Mouse (Mus musculus) forebrain, embryonic 15.5 days (tissue): Measurements from ENCODE around the gene Spout1. TPM values are rescaled to one million over a fixed set of nuclear protein-coding genes. Genes with fewer than 3 reads are reported as not detected.
"Not testable (repeated sequence)": the region's sequence is repeated elsewhere in the genome, so short reads cannot be mapped to it uniquely, and the experiment has no call there.

ENCODE experiments used
- ATAC-seq: fragments of 200-750 bp; cut with Nextera tagmentation; replicated peaks from 2 replicates; pipeline ENCODE4 v1.8.0; 2017; ENCODE audit warnings: mild to moderate bottlenecking, moderate TSS enrichment, moderate library complexity
- H3K27ac ChIP-seq: fragments of 300-500 bp; sonication (generic); replicated peaks from 2 replicates; pipeline ENCODE4 v1.5.1; 2015; ENCODE audit warnings: mild to moderate bottlenecking, inconsistent platforms
- H3K27me3 ChIP-seq: fragments of 300-500 bp; sonication (generic); 2 replicates; pipeline ENCODE4 v1.6.1; 2015; ENCODE audit warnings: inconsistent platforms
- H3K36me3 ChIP-seq: fragments of 300-500 bp; sonication (generic); 2 replicates; pipeline ENCODE4 v1.6.1; 2015; ENCODE audit warnings: mild to moderate bottlenecking, inconsistent platforms
- H3K4me1 ChIP-seq: fragments of 300-500 bp; sonication (generic); 2 replicates; pipeline ENCODE4 v1.6.1; 2015; ENCODE audit warnings: inconsistent platforms
- H3K4me2 ChIP-seq: fragments of 300-500 bp; sonication (generic); replicated peaks from 2 replicates; pipeline ENCODE4 v1.6.1; 2015; ENCODE audit warnings: mild to moderate bottlenecking, inconsistent platforms
- H3K4me3 ChIP-seq: fragments of 300-500 bp; sonication (generic); 2 replicates; pipeline ENCODE4 v1.5.1; 2015; ENCODE audit warnings: mild to moderate bottlenecking, inconsistent platforms
- H3K9ac ChIP-seq: fragments of 300-500 bp; sonication (generic); replicated peaks from 2 replicates; pipeline ENCODE4 v1.6.1; 2015; ENCODE audit warnings: mild to moderate bottlenecking, inconsistent platforms
- H3K9me3 ChIP-seq: fragments of 300-500 bp; sonication (generic); 2 replicates; pipeline ENCODE4 v1.6.1; 2016; ENCODE audit warnings: inconsistent platforms
- WGBS: fragments of 180-500 bp; shearing (Covaris S2); methylation state at CpG from one replicate; pipeline ENCODE4 v1.1.7; 2015; ENCODE audit warnings: mixed read lengths; 5-methylcytosine and 5-hydroxymethylcytosine counted together
- polyA plus RNA-seq: library from polyadenylated mRNA; unstranded; fragments of >200 nt; fragmentation: Nextera tagmentation; extraction: Ambion mirVana; gene quantifications from 2 replicates; pipeline ENCODE4 v1.2.1, GENCODE M21; 2015

Gene Spout1
- polyA plus RNA-seq, 1 experiment from 2014 or later = 62.4 TPM

- Histone ChIP-seq H3K4me3 (no peak overlapping the region), H3K36me3 (no peaks in the 10 kb centered on the region), H3K27ac (no peak overlapping the region), H3K27me3 (no peaks in the 10 kb centered on the region), H3K4me1 (peaks cover 14% of the 10 kb centered on the region), H3K9me3 (no peaks in the 10 kb centered on the region), H3K4me2 (no peak overlapping the region), H3K9ac (no peak overlapping the region)
- ATAC-seq = no peak
- 84% methylated on average over 7 of the region's 7 CpGs for WGBS
Observed at GRCm38 (mm10) chr2:30203439-30203838, 25.2 kb upstream of the Spout1 start.

- 86% methylated on average over 5 of the region's 5 CpGs for WGBS
- ATAC-seq = no peak
- no peaks in the 10 kb centered on the region for H3K36me3 ChIP-seq
- H3K27ac ChIP-seq = no peak overlapping the region
- no peaks in the 10 kb centered on the region for H3K27me3 ChIP-seq
- H3K4me3 ChIP-seq = no peak overlapping the region
- peaks cover 8% of the 10 kb centered on the region for H3K4me1 ChIP-seq
- H3K9ac ChIP-seq = no peak overlapping the region
- H3K4me2 ChIP-seq = no peak overlapping the region
- no peaks in the 10 kb centered on the region for H3K9me3 ChIP-seq
Observed at GRCm38 (mm10) chr2:30200388-30200925, 22.2 kb upstream of the Spout1 start.

- no peak for ATAC-seq
- no peak overlapping the region for H3K9ac ChIP-seq
- WGBS = 67% methylated on average over 1 of the region's 1 CpGs
- H3K4me2 ChIP-seq = no peak overlapping the region
- H3K9me3 ChIP-seq = no peaks in the 10 kb centered on the region
- no peaks in the 10 kb centered on the region for H3K27me3 ChIP-seq
- H3K4me3 ChIP-seq = no peak overlapping the region
- no peak overlapping the region for H3K27ac ChIP-seq
- no peaks in the 10 kb centered on the region for H3K36me3 ChIP-seq
- peaks cover 7% of the 10 kb centered on the region for H3K4me1 ChIP-seq
Observed at GRCm38 (mm10) chr2:30199984-30200383, 21.7 kb upstream of the Spout1 start.

GRCm38 (mm10) chr2:30198021-30198420 lies 19.8 kb upstream of the Spout1 start:
- Histone ChIP-seq H3K27ac (no peak overlapping the region), H3K9ac (no peak overlapping the region), H3K27me3 (no peaks in the 10 kb centered on the region), H3K9me3 (no peaks in the 10 kb centered on the region), H3K36me3 (no peaks in the 10 kb centered on the region), H3K4me1 (no peaks in the 10 kb centered on the region), H3K4me3 (no peak overlapping the region), H3K4me2 (no peak overlapping the region)
- 72% methylated on average over 4 of the region's 4 CpGs for WGBS
- ATAC-seq = no peak

GRCm38 (mm10) chr2:30194656-30195055 lies 16.4 kb upstream of the Spout1 start:
- Histone ChIP-seq H3K9ac (no peak overlapping the region), H3K27me3 (no peaks in the 10 kb centered on the region), H3K27ac (no peak overlapping the region), H3K4me3 (no peak overlapping the region), H3K9me3 (no peaks in the 10 kb centered on the region), H3K4me2 (no peak overlapping the region), H3K4me1 (no peaks in the 10 kb centered on the region), H3K36me3 (no peaks in the 10 kb centered on the region)
- 50% methylated on average over 3 of the region's 3 CpGs for WGBS
- no peak for ATAC-seq

- Histone ChIP-seq H3K27ac (no peak overlapping the region), H3K9ac (no peak overlapping the region), H3K4me3 (no peak overlapping the region), H3K9me3 (no peaks in the 10 kb centered on the region), H3K27me3 (no peaks in the 10 kb centered on the region), H3K36me3 (no peaks in the 10 kb centered on the region), H3K4me1 (no peaks in the 10 kb centered on the region), H3K4me2 (no peak overlapping the region)
- ATAC-seq = no peak
- 86% methylated on average over 12 of the region's 12 CpGs for WGBS
Observed at GRCm38 (mm10) chr2:30191790-30192580, 13.7 kb upstream of the Spout1 start.

- Histone ChIP-seq H3K4me2 (no peak overlapping the region), H3K4me1 (no peaks in the 10 kb centered on the region), H3K36me3 (no peaks in the 10 kb centered on the region), H3K27me3 (no peaks in the 10 kb centered on the region), H3K9ac (no peak overlapping the region), H3K9me3 (no peaks in the 10 kb centered on the region), H3K4me3 (no peak overlapping the region), H3K27ac (no peak overlapping the region)
- no peak for ATAC-seq
- 88% methylated on average over 3 of the region's 3 CpGs for WGBS
Observed at GRCm38 (mm10) chr2:30185681-30186080, 7.4 kb upstream of the Spout1 start.

- no peak for ATAC-seq
- WGBS = 94% methylated on average over 6 of the region's 6 CpGs
- Histone ChIP-seq H3K27ac (no peak overlapping the region), H3K27me3 (no peaks in the 10 kb centered on the region), H3K36me3 (no peaks in the 10 kb centered on the region), H3K4me1 (no peaks in the 10 kb centered on the region), H3K9me3 (no peaks in the 10 kb centered on the region), H3K4me2 (no peak overlapping the region), H3K9ac (no peak overlapping the region), H3K4me3 (no peak overlapping the region)
Observed at GRCm38 (mm10) chr2:30185276-30185675, 7.0 kb upstream of the Spout1 start.

- Histone ChIP-seq H3K9me3 (no peaks in the 10 kb centered on the region), H3K27ac (no peak overlapping the region), H3K27me3 (no peaks in the 10 kb centered on the region), H3K36me3 (no peaks in the 10 kb centered on the region), H3K9ac (no peak overlapping the region), H3K4me1 (no peaks in the 10 kb centered on the region), H3K4me2 (no peak overlapping the region), H3K4me3 (no peak overlapping the region)
- no peak for ATAC-seq
- WGBS = 83% methylated on average over 3 of the region's 3 CpGs
Observed at GRCm38 (mm10) chr2:30183721-30184120, 5.5 kb upstream of the Spout1 start.

- no peak overlapping the region for H3K27ac ChIP-seq
- no peaks in the 10 kb centered on the region for H3K27me3 ChIP-seq
- no peaks in the 10 kb centered on the region for H3K36me3 ChIP-seq
- no peak overlapping the region for H3K4me2 ChIP-seq
- no peaks in the 10 kb centered on the region for H3K9me3 ChIP-seq
- peaks cover 8% of the 10 kb centered on the region for H3K4me1 ChIP-seq
- no peak overlapping the region for H3K9ac ChIP-seq
- no peak overlapping the region for H3K4me3 ChIP-seq
- 94% methylated on average over 2 of the region's 2 CpGs for WGBS
- no peak for ATAC-seq
Observed at GRCm38 (mm10) chr2:30182424-30182823, 4.2 kb upstream of the Spout1 start.

GRCm38 (mm10) chr2:30178711-30179110 lies 452 bp upstream of the Spout1 start:
- not testable (repeated sequence) for H3K27me3 ChIP-seq, ATAC-seq, H3K27ac ChIP-seq, H3K9me3 ChIP-seq, H3K9ac ChIP-seq
- Histone ChIP-seq H3K4me2 (peak overlapping the region; percentile 87), H3K4me1 (peaks cover 15% of the 10 kb centered on the region), H3K4me3 (peak overlapping the region; percentile 76), H3K36me3 (peaks cover 28% of the 10 kb centered on the region)
- 43% methylated on average over 7 of the region's 7 CpGs for WGBS

GRCm38 (mm10) chr2:30176561-30176960 lies 1.7 kb downstream of the Spout1 start:
- H3K36me3 ChIP-seq = peaks cover 35% of the 10 kb centered on the region
- no peak for ATAC-seq
- no peak overlapping the region for H3K9ac ChIP-seq
- H3K9me3 ChIP-seq = no peaks in the 10 kb centered on the region
- H3K27ac ChIP-seq = no peak overlapping the region
- H3K4me3 ChIP-seq = no peak overlapping the region
- no peak overlapping the region for H3K4me2 ChIP-seq
- H3K27me3 ChIP-seq = no peaks in the 10 kb centered on the region
- peaks cover 26% of the 10 kb centered on the region for H3K4me1 ChIP-seq
- 98% methylated on average over 2 of the region's 2 CpGs for WGBS

- Histone ChIP-seq H3K9ac (no peak overlapping the region), H3K9me3 (no peaks in the 10 kb centered on the region), H3K4me1 (peaks cover 29% of the 10 kb centered on the region), H3K27ac (no peak overlapping the region), H3K4me3 (no peak overlapping the region), H3K27me3 (no peaks in the 10 kb centered on the region), H3K36me3 (peaks cover 35% of the 10 kb centered on the region), H3K4me2 (no peak overlapping the region)
- WGBS = 89% methylated on average over 8 of the region's 8 CpGs
- ATAC-seq = no peak
Observed at GRCm38 (mm10) chr2:30175897-30176296, 2.4 kb downstream of the Spout1 start.
